Mouse (Mus musculus): ENCODE results near the gene Cacna1i.

Gene Cacna1i

DNA sequence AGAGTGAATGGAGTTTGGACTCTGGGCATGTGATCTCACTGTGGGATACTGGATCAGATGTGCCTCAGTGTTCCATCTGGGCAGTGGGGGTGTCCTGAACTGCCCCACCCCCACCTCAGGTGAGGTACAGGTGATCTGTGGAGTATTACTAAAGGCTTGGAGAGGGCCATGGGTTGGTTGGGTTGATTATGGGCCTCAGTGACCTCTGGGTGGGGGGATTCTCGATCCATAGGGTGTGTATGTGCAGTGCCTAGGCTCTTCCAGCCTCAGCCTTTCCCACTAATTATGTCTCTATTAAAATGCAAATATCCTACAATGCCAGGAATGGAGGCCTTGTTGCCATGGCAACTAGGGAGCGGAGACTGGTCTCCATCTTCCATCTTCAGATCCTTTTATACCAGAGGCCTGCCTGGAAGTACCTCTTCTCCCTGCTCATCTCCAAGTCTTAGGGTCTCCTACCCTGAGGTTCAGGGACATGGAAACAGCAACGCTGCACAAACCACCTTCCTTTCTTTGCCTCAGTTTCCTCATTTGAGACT is 15.1 kb upstream of the Cacna1i start:
- DNase-seq (ENCODE audit: low spot score in 2 of 2), result no peak

DNA sequence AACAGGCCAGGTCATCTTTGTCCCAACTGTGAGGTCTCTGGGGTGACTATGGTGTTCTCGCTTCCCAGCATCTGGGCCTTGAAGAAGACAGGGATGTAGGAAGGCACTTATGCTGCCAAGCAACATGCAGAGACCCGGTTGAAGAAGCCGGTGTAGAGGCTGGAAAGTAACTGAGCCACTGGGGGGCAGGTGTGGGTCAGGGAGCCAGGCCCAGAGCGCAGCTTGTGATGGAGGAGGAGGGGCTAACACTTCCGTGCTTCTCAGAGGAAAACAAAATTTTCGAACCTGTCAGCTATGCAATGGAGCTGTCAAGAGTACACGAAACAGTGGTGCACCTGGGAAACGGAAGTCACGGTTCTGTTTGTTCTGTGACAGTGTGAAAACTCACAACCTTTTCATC is 9.9 kb upstream of the Cacna1i start:
- no peak for DNase-seq (ENCODE audit: low spot score in 2 of 2)

DNA sequence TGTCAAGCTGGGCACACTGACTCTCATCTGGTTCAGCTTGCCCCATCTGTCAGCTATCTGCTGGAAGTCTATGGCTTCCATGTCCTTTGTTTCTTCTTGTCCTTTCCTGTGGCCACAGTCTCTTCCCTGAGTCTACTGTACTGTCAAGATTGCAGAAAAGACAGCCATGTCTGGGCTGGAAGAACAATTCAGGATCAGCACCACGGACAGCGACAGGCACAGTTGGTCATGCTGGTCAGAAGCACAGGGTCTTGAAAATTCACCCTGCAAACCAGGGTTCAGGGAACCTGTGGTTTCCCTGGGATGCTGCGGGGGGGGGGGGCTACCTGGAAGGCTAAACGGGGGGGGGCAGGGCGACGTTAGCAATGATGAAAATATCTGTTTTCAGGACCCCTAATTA is 9.4 kb upstream of the Cacna1i start:
- DNase-seq (ENCODE audit: low spot score in 2 of 2), result no peak

DNA sequence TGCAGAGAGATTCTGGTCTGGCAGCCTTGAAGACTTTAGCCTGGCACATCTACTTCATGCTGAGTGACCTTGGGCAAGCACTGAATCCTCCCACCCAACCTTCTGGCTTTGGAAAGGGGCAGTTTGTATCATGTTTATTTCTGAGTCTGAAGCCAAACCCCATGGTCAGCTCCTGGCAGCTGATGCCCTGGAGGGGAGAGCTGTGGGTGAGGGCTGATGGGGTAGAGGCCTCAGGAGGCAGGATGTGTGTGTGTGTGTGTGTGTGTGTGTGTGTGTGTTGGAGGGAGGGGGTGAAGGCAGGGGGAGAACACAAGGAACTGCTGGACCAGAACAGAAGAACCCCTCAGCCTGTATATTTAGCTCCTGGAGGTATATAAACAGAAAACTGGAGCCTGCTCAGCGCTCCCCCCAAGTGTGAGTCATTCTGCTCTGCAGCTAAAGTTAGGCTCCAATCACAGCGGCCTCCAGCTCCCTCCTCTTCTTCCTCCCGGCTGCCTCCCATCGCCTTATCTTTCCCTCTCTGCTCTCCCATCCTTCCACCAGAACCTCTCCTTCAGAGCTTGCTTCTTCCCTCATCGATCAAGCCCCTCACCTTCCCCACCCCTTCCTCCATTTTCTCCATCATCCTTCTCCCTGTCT is 8.8 kb upstream of the Cacna1i start:
- peak; percentile 77 to 89 for DNase-seq (ENCODE audit: low spot score in 2 of 2)

DNA sequence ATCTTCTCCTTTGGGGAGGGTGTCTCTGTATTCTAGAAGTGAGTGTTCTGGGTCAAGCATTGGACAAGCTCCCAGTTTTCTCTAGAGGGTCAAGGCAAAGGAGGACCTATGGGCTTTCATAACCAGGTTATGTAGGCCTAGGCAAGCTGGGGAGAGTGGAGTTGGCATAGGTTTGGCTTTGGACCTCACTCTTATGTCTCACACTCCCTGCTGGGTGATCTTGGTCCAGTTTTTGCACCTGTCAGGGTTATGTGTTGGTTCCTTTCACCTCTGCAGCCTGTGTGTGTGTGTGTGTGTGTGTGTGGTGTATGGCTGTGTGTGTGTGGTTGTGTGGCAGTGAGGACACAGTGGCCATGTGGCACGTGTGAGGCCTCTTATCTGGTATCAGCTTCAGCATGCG is 8.0 kb upstream of the Cacna1i start:
- DNase-seq (ENCODE audit: low spot score in 2 of 2), result no peak

DNA sequence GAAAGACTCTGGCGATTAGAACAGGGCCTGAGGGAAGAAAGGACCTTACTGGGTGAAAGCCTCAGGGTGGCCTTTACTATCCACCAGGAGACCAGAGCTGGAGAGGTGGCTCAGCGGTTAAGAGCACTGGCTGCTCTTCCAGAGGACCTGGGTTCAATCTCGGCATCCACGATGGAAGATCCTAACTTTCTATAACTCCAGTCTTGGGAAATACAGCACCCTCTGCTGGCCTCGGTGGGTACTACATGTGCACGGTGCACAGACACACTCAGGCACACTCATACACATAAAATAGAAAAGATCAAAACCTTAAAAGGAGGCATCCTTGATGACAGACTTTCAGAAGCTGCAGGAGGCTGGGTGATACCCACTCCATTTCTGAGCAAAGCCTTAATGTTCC is 6.4 kb upstream of the Cacna1i start:
- DNase-seq (ENCODE audit: low spot score in 2 of 2), result no peak

DNA sequence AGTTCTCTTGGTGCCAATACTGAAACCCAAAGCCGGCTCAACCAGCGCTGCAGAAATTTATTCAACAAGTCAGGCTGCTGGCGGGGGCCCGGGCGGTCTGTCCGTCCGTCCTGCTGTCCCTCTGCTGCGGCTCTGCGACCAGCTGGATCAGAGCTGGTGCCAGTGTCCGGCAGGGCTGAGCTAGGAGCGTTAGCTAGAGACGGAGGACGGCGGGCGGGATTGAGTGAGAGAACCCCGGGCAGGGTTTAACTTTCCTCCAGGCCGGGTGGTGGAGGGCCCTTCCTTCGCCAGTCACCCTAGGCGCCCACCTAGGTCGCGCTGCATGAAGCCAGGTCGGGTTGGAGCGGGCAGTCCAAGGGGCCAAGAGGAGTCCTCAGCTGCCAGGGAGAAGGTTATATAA is 998 bp downstream of the Cacna1i start:
- no peak for DNase-seq (ENCODE audit: low spot score in 2 of 2)

DNA sequence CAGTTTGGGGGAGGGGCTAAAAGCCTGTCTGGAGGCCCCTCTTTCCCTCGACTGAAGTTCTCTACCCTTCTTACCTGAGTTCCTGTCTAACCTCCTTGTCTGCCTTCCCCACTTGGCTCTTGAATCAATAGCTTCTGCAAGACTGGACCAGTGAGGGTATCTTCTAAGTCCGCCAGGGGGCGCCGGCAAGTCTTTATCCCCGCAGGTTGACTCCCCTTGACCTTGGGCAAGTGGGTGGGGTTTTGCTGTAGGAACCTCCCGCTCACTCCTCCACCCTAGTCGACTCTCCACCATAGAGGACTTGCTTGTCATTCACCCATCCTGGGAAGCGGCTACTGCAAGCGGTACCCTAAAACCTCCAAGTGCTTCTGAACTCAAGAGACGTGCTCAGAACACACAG is 2.4 kb downstream of the Cacna1i start:
- DNase-seq (ENCODE audit: low spot score in 2 of 2), result peak; percentile 64 to 72

DNA sequence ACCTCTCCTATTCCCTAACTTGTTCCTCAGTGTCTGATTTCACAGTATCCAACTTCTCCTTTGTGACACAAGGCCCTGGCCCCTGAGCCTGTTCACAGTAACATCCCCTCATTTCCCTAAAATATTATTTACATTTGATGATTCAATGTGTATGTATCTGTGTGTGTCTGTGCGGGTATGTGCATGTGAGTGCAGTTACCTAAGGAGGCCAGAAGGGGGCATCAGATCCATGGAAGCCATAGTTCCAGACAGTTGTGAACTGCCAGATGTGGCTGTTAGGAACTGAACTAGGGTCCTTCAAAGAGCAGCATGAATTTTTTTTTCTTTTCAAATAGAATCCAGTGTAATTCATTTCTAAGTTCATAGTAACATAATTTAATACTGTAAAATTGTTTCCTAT is 10.1 kb downstream of the Cacna1i start:
- no peak for DNase-seq (ENCODE audit: low spot score in 2 of 2)

DNA sequence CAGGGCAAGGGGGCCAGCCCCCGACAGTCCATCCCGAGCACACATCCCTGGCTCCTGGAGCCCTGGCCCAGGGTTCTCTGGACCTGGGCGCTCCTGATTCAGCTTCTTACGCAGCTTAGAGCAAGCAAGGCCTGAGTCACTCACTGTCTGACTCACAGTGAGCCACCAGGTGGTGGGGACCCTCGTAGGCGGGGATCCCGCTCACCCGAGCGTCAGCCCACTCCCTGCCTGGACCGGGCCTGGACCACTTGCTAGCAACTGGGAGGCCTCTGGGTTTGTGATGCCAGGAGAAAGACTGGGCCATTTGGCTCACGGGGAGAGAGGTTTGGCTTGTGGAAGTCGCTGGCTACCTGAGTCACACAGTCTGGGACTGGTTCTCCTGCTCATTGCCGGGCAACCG is 16.7 kb downstream of the Cacna1i start:
- peak; percentile 41 to 65 for DNase-seq (ENCODE audit: low spot score in 2 of 2)

DNA sequence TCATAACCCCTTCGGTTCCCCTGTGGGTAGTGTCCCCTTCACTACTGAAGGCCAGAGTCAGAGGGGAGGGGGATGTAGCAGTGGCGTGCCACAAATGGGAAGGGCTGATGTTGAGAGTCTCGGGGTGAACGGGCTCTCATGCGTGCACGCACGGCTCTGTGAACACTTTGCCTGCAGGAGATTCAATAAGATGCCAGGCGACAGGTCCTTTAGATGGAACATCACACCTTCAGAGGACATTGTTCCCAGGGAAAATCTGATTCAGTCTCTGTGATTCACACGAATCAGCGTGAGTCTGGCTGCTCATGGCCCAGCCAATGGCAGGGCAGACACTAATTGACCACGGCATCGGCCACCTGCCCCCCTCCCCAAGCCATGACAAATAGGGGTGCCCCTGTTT is 17.1 kb downstream of the Cacna1i start:
- DNase-seq (ENCODE audit: low spot score in 2 of 2), result no peak

DNA sequence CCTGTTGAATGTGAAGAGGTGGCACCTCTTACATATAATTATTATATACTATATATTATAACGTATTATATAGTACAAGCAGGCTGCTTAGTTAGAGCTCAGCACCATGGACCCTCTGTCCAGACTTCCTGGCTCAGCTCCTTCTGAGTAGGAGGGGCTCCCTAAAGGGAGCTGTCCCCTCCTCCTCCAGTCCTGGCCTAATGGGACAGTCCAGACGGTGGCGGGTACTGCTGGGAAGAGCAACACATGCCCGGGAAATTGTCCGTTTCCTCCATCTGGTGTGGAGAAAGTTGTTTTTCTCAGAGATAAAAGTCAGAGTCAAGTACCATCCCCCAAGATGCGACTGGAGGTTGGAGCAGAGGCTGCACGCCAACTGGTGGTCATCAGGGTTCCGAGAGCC is 19.1 kb downstream of the Cacna1i start:
- no peak for DNase-seq (ENCODE audit: low spot score in 2 of 2)

DNA sequence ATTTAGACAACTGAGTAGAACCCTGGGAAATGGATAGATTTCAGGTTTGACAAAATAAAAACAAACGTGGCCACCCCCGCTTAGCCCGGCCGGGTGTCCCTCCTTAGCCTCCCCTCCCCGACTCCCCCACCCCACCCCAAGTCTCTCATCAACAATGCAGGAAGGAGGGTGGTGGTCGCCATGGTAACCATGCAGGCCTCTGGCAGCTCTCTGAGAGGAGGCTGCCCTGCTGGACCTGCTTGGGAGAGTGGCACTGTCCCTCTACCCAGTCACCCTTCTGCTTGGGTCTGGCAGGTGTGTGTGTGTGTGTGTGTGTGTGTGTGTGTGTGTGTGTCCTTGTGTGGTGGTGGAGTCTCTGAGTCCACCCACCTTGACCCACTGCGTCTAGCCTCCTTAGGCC is 27.7 kb downstream of the Cacna1i start:
- DNase-seq (ENCODE audit: low spot score in 2 of 2), result no peak

DNA sequence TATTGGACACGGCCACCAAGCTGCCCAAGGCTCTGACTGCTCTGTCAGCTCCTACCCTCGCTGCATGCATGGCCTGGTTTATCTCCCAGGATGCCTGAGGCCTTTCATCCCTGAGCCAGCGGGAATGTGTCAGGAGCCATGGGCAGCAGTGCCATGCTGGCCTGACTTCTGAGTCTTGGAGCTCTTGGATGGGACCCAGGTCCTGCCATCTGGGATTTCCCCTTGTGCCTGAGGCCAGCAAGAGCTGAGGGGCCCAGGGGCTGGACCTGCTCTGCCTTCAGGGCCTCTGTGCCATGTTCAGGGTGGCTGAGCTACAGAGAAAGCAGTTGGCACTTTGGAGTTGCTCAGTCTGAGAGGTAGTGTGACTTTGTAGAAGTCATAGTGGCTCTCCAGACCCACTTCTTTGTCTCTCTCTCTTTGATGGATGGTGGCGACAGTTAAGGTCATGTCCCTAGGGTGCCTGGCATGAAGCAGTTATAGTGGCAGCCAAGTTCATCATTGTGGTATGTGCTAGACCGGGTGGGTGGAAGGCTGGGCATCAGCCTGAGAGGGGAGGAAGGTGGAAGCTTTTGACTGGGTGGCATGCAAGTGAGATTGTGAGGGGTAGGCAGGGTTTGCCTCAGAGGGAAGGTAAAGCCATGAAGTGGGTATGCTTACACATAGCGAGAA is 30.1 kb downstream of the Cacna1i start:
- no peak for DNase-seq (ENCODE audit: low spot score in 2 of 2)

DNA sequence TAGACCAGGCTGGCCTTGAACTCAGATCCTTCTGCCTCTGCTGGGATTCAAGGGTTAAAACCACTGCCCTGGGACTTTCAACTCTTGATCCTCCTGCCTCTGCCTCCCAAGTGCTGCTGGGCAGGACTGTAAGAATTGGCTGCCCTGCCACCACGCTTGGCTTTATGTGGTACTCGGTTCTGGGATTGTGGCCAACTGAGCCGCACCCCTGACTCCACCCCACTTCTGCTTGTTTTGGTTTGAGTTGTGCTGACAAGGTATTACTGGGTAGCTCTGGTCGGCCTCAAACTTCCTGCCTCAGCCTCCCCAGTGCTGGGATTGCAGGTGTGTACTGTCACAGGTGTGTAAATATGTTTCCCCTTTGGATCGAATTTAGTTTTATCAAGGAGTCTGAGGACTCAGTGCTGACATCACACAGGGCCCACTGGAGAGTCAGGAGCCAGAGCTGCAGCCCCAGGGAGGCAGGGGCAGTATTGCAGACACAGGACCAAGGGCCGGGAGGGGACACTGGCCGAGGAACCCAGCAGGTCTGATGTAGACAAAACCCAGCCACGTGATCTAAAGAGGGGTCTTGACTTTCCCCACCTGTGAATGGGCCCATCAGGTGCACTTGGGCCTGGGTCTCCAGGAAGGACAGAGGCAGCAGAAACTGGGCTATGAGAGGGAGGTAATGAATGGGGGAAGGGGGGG is 30.9 kb downstream of the Cacna1i start:
- no peak for DNase-seq (ENCODE audit: low spot score in 2 of 2)

DNA sequence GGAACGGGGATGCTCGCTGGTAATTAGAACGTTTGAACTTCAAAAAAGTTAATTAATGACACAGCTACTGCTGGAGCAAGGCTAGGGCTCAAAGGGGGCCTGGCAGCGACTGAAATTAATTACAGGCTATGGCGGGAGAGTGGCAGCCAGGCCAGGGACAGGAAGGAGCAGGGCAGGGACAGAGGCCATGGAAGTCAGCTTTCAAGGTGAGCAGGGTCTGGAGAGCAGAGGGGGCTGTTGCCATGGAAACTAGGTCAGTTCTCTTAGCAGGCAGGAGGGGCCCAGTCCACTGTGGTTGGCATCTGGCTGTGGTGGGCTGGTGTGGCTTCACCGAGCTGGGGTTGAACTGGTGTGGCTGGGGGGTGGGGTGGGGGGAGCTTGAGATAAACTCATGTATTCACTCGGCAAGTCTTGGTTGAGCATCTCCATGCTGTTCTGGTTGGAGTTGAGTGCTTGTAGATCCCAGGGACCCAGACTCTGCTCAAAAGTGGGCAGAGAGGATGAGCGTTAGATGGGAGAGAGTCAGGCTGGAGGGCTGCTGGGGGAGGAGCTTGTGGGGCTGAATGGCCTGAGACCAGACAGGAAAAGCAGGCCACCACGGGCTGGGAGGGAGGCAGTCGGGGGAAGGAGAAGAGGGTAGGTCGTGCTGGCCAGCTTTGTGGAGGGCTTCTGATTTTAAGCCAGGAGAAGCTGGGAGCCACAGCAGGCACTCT is 31.7 kb downstream of the Cacna1i start:
- DNase-seq (ENCODE audit: low spot score in 2 of 2), result no peak

DNA sequence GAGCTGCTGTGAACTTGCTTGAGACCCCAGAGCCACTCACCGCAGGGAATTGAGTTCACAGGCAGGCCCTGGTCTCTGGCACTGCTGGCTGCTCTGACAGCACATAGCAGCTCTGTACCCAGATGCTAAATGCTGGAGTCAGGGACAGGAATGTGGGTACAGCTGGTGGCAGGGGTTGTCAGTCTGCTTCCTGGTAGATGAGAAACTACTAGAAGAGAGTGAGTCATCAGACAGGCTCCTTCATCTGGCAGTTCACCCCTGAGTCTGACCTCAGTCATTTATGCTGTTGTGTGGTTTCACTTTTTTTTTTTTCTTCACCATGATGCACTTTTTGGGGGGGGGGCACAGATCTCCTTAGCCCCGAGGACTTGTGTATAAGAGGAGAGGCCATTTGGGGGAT is 32.3 kb downstream of the Cacna1i start:
- DNase-seq (ENCODE audit: low spot score in 2 of 2), result no peak

DNA sequence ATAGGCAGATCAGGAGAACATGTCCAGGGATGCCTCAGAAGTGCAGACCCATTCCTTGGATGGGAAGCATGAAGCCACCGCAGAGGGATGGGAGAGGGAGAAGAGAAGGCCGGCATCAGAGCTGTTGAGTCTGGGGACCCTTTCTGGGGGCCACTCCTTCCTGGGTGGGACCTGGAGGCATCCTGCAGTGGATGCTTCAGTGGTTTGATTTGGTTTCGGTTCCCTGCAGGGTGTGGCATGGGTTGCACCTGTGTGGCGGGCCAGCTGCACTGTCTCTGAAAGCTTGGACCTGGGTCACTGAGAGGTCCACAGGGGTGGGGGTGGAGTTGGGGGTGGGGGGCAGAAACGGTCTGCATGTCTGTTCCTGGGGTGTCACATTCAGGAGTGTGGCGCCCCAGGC is 32.9 kb downstream of the Cacna1i start:
- DNase-seq (ENCODE audit: low spot score in 2 of 2), result no peak

DNA sequence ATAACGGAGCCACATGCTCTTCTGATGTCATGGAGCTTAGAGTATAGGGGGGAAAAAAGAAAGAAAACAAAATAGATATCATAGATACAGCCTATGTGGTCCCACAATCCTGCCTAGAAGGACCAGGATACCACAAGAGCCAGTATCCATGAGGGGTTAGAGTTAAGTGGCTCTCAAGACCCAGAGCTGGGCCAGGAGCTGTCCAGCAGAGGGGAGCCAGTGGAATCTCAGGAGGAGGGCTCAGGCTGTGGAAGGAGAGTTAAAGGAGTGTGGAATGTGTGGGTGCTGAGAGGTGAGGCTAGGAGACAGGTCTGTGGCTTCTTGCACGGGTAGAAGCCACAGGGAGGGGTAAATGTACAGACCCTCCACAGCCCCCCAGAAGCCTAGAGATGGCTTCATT is 38.2 kb downstream of the Cacna1i start:
- no peak for DNase-seq (ENCODE audit: low spot score in 2 of 2)

DNA sequence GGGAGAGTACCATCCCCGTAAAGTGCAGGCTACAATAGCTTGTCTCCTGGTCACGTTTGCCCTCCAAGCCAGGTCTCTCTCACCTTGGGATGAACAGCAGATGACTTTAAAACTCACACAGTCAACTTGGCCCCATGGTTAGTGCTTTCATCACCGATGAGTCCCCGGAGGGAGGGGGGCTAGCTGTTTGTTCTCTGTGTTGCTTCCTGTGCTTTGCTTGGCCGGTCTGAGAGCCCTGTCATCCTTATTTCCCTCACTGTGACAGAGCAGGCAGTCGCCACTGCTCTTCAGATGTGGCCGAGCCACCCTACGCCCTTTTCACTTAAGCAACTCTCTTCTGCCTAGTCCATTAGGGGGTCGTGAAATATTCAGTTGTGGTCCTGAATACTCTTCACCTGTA is 38.7 kb downstream of the Cacna1i start:
- DNase-seq (ENCODE audit: low spot score in 2 of 2), result no peak

DNA sequence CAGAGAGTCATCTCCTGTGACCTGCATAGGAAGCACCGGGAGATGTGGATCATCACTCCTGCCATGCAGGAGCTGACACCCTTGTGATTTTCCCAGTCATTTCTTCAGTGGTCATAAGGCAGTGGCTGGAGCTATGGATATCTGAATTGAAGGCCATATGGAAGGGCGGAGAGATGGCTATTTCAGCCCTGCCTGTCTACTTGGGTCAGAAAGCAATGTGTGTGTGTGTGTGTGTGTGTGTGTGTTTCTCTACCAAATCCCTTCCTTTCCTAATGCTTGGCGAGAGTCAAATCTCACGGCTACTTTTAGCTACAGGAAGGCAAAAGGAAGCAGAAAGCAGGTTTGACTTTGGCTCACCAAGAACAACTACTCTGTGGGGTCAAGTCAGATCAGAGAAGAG is 39.9 kb downstream of the Cacna1i start:
- DNase-seq (ENCODE audit: low spot score in 2 of 2), result no peak

Data from right cerebral cortex, postnatal 36 days (tissue).